Mouse (Mus musculus) heart, embryonic 16.5 days (tissue): ENCODE measurements around the gene Lrrn4cl. TPM values are rescaled to one million over a fixed set of nuclear protein-coding genes. Genes with fewer than 3 reads are reported as not detected.
"Not testable (repeated sequence)": the region's sequence is repeated elsewhere in the genome, so short reads cannot be mapped to it uniquely, and the experiment has no call there.

Experiments used
- ATAC-seq: fragments of 200-750 bp; cut with Nextera tagmentation; replicated peaks from 2 replicates; pipeline ENCODE4 v1.8.0; 2017; ENCODE audit warnings: moderate number of reproducible peaks; ENCODE audit not compliant: insufficient read depth, low FRiP score; ENCODE audit errors: extremely low read depth
- H3K27ac ChIP-seq: fragments of 300-500 bp; sonication (generic); 2 replicates; pipeline ENCODE4 v1.5.1; 2014; ENCODE audit warnings: mild to moderate bottlenecking, low read length, control low read depth, moderate library complexity
- H3K27me3 ChIP-seq: fragments of 300-500 bp; sonication (generic); 2 replicates; pipeline ENCODE4 v1.6.1; 2014; ENCODE audit warnings: low read length, mixed read lengths; ENCODE audit not compliant: control insufficient read depth, insufficient read depth
- H3K36me3 ChIP-seq: fragments of 300-500 bp; sonication (generic); 2 replicates; pipeline ENCODE4 v1.6.1; 2014; ENCODE audit not compliant: control insufficient read depth, insufficient read depth
- H3K4me1 ChIP-seq: fragments of 300-500 bp; sonication (generic); 2 replicates; pipeline ENCODE4 v1.6.1; 2014; ENCODE audit warnings: low read length, mixed read lengths; ENCODE audit not compliant: control insufficient read depth, insufficient read depth
- H3K4me2 ChIP-seq: fragments of 300-500 bp; sonication (generic); 2 replicates; pipeline ENCODE4 v1.6.1; 2014; ENCODE audit warnings: low read depth, mild to moderate bottlenecking, control low read depth, low read length
- H3K4me3 ChIP-seq: fragments of 300-500 bp; sonication (generic); 2 replicates; pipeline ENCODE4 v1.5.1; 2014; ENCODE audit warnings: mild to moderate bottlenecking, control low read depth, low read length
- H3K9ac ChIP-seq: fragments of 300-500 bp; sonication (generic); 2 replicates; pipeline ENCODE4 v1.6.1; 2014; ENCODE audit warnings: low read length, control low read depth
- H3K9me3 ChIP-seq: fragments of 300-500 bp; sonication (generic); replicated peaks from 2 replicates; pipeline ENCODE4 v1.6.1; 2016; ENCODE audit warnings: low read length; ENCODE audit not compliant: control insufficient read depth
- WGBS: fragments of 180-500 bp; shearing (Covaris S2); extraction: QIAGEN DNeasy Blood & Tissue Kit; methylation state at CpG from one replicate; pipeline ENCODE4 v1.1.7; 2014; 5-methylcytosine and 5-hydroxymethylcytosine counted together
- polyA plus RNA-seq: library from polyadenylated mRNA; unstranded; fragments of >200 nt; fragmentation: Nextera tagmentation; extraction: Ambion mirVana; gene quantifications from 2 replicates; pipeline ENCODE4 v1.2.1, GENCODE M21; 2015

Gene Lrrn4cl
- polyA plus RNA-seq, 1 experiment from 2014 or later, result 2.8 TPM

DNA sequence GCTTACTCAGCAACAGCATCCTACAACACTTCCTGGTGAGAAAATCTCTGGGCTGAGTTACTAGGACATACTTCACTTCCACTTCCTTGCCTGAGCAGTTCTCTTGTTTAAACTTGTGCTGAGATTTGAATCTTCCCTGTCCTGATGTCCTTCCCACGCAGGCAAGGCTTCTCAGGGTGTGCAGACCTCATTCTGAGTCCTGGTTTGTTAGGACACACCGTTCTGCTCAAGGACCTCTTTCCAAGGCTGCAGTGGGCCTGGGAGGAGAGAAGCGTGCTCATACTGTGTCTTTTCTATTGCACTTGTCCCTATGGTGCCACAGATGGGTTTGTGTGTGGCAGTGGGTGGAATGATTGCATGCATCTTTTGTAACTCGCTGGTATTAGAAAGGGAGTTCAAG, 17.6 kb upstream of the Lrrn4cl start:
- H3K9me3 ChIP-seq, result no peaks in the 10 kb centered on the region
- H3K4me2 ChIP-seq, result no peak overlapping the region
- H3K4me1 ChIP-seq, result peaks cover under 1% of the 10 kb centered on the region; the same call in 1 of the 2 replicates
- H3K27me3 ChIP-seq, result no peaks in the 10 kb centered on the region
- peaks cover 67% of the 10 kb centered on the region for H3K36me3 ChIP-seq
- no peak overlapping the region for H3K4me3 ChIP-seq
- no peak overlapping the region for H3K27ac ChIP-seq
- H3K9ac ChIP-seq, result no peak overlapping the region
- no peak for ATAC-seq
- WGBS, result 87% methylated on average over 4 of the region's 4 CpGs

DNA sequence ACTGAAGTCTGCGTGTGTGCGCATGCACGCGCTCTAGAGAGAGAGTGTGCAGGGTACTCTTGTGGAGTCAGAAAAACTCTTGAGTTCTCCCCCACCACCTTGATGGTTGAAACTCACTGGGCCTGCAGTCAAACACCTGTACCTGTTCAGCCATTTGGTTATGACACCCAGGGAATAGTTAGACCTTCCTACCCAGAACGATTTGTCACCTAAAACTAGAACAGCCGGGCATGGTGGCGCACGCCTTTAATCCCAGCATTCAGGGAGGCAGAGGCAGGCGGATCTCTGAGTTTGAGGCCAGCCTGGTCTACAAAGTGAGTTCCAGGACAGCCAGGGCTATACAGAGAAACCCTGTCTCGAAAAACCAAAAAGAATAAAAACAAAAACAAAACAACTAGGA, 14.2 kb upstream of the Lrrn4cl start:
- H3K27me3 ChIP-seq, H3K27ac ChIP-seq, H3K4me3 ChIP-seq, H3K9me3 ChIP-seq, H3K9ac ChIP-seq, H3K4me2 ChIP-seq, ATAC-seq: not testable (repeated sequence)
- Histone ChIP-seq H3K4me1 (peaks cover 26% of the 10 kb centered on the region), H3K36me3 (peaks cover 34% of the 10 kb centered on the region)
- WGBS, result 96% methylated on average over 10 of the region's 10 CpGs

GRCm38 (mm10) chr19:8837251-8837791, 13.2 kb upstream of the Lrrn4cl start, which contains the start of gene Bscl2:
Gene Bscl2, plus strand, starts transcription at chr19:8837467.
- under 1% methylated on average over 38 of the region's 38 CpGs for WGBS

DNA sequence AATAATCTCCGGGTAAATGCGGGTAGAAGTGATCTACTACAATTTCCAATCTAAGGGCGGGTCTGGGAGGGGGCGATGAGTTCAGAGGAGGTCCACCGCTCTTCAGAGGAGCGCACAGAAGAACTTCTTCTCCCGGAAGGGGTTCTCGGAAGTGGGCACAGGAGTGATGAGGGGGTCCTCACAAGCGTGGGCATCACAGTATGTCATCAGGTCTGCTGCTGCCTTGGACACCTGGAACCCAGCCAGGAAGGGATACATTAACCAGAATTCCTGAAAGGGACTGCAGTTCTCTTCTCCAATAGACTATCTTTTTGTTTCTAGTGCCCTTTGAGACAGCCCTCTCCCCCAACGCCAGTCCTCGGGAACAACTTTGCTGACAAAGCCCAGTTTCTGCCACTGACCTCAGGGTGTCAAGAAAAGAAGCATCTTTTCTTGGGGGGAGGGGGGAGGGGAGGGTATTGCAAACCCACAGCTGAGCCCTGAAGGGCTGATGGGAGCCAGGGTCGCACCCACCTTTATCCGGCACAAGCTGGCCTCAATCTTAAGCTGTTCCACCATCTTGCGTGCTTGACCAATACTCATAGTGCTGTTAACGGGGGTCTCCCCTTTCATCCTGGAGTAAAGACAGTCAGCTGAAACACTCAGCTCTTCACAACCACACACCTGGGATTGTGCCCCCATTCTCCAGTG, 12.4 kb upstream of the Lrrn4cl start:
- H3K9ac ChIP-seq, result peak overlapping the region; percentile 86
- peak; percentile 15; the same call in 1 of the 2 replicates for ATAC-seq
- WGBS, result 15% methylated on average over 15 of the region's 15 CpGs

More at GRCm38 (mm10) chr19:8837251-8837791, 13.2 kb upstream of the Lrrn4cl start, which contains the start of gene Bscl2:
- Histone ChIP-seq H3K4me1 (peaks cover 26% of the 10 kb centered on the region), H3K4me3 (peak within 1 kb of the TSS; percentile 74), H3K9me3 (no peaks in the 10 kb centered on the region), H3K27me3 (no peaks in the 10 kb centered on the region), H3K9ac (peak within 1 kb of the TSS; percentile 86), H3K27ac (peak within 1 kb of the TSS; percentile 98), H3K36me3 (peaks cover 26% of the 10 kb centered on the region), H3K4me2 (peak within 1 kb of the TSS; percentile 99)
- peak; percentile 63 for ATAC-seq

GRCm38 (mm10) chr19:8839103-8839907, 11.3 kb upstream of the Lrrn4cl start, which contains the start of gene Gng3:
Gene Gng3, minus strand, starts transcription at chr19:8839194.
- no peaks in the 10 kb centered on the region for H3K27me3 ChIP-seq
- peak within 1 kb of the TSS; percentile 74 for H3K4me3 ChIP-seq
- WGBS, result 61% methylated on average over 11 of the region's 11 CpGs
- H3K4me1 ChIP-seq, result peaks cover 26% of the 10 kb centered on the region
- H3K9ac ChIP-seq, result peak within 1 kb of the TSS; percentile 86
- peak within 1 kb of the TSS; percentile 98 for H3K27ac ChIP-seq
- H3K4me2 ChIP-seq, result peak within 1 kb of the TSS; percentile 99
- no peak for ATAC-seq
- peaks cover 13% of the 10 kb centered on the region for H3K36me3 ChIP-seq
- H3K9me3 ChIP-seq, result no peaks in the 10 kb centered on the region

More for the DNA sequence above, 12.4 kb upstream of the Lrrn4cl start:
- H3K4me2 ChIP-seq, result peak overlapping the region; percentile 99
- peaks cover 20% of the 10 kb centered on the region for H3K36me3 ChIP-seq
- peak overlapping the region; percentile 98 for H3K27ac ChIP-seq
- peak overlapping the region; percentile 74 for H3K4me3 ChIP-seq
- no peaks in the 10 kb centered on the region for H3K9me3 ChIP-seq
- H3K4me1 ChIP-seq, result peaks cover 26% of the 10 kb centered on the region
- no peaks in the 10 kb centered on the region for H3K27me3 ChIP-seq

DNA sequence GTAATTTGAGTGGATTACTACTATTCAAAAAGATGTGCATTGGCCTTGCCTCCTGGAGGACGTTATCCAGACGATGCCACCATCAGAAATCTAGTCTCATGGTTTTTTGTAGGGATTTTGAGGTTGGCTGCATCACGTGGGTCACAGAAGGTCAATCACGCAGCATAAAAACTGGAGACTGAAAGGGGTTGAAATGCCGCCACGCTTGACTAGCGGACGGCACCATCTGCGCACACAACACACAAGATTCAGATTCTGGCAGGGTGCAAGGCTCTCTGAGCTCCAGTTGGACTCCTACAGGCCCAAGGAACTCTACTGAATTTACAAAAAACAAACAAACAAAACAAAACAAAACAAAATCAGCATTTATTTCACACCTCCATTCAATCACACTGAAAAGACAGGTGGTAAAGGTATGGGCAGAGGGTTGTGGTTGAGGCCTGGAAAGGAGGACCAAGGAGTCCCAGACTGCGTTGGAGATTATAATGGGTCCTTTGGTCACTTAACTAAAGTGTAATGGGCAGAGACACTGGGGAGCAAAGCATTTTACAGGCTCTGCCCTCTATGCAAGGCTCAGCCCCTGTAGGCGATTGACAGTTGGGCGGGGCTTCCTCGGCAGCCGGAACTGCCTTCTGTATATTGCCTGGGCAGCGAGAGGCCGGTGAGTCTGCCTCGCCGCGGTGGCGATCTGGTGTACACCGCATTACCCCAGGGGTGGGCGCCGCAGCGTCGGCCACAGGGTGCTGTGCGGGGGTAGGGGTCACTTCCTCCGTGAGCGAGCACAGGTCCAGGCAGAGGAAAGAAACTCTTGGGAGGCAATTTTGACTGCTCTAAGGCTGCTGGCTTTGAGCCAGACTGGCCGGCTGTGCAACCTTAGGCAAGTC, 10.4 kb upstream of the Lrrn4cl start:
- H3K27ac ChIP-seq, result no peak overlapping the region
- peak overlapping the region; percentile 70 for H3K4me2 ChIP-seq
- H3K4me1 ChIP-seq, result peaks cover 26% of the 10 kb centered on the region
- no peaks in the 10 kb centered on the region for H3K27me3 ChIP-seq
- ATAC-seq, result peak; percentile 46
- 25% methylated on average over 29 of the region's 29 CpGs for whole genome bisulfite sequencing
- H3K36me3 ChIP-seq, result peaks cover 6% of the 10 kb centered on the region
- no peaks in the 10 kb centered on the region for H3K9me3 ChIP-seq
- H3K4me3 ChIP-seq, result peak overlapping the region; percentile 60
- H3K9ac ChIP-seq, result peak overlapping the region; percentile 73

DNA sequence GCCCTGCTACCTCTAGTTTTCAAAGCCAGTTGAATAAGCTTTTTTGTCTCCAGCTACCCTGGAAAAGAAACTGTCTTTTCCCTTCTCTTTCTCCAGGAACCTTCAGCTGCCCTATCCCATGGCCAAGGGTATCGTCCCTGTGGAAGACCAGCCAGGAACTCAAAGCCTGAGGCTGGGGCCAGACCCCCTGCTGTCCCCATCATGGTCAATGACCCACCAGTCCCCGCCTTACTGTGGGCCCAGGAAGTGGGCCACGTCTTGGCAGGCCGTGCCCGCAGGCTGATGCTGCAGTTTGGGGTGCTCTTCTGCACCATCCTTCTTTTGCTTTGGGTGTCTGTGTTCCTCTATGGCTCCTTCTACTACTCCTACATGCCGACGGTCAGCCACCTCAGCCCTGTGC, 9.6 kb upstream of the Lrrn4cl start:
- no peak overlapping the region for H3K27ac ChIP-seq
- WGBS, result 86% methylated on average over 7 of the region's 7 CpGs
- H3K9ac ChIP-seq, result peak overlapping the region; percentile 73

GRCm38 (mm10) chr19:8842961-8843360, 7.6 kb upstream of the Lrrn4cl start:
- ATAC-seq, result no peak
- WGBS, result 83% methylated on average over 6 of the region's 6 CpGs

More for the DNA sequence above, 9.6 kb upstream of the Lrrn4cl start:
- peaks cover 5% of the 10 kb centered on the region for H3K36me3 ChIP-seq
- H3K4me1 ChIP-seq, result peaks cover 26% of the 10 kb centered on the region
- no peaks in the 10 kb centered on the region for H3K27me3 ChIP-seq
- H3K4me2 ChIP-seq, result peak overlapping the region; percentile 70
- H3K4me3 ChIP-seq, result peak overlapping the region; percentile 60
- no peak for ATAC-seq
- H3K9me3 ChIP-seq, result no peaks in the 10 kb centered on the region

More at GRCm38 (mm10) chr19:8842961-8843360, 7.6 kb upstream of the Lrrn4cl start:
- H3K4me1 ChIP-seq, result peaks cover 25% of the 10 kb centered on the region
- no peak overlapping the region for H3K4me3 ChIP-seq
- no peak overlapping the region for H3K9ac ChIP-seq
- H3K9me3 ChIP-seq, result no peaks in the 10 kb centered on the region
- no peak overlapping the region for H3K27ac ChIP-seq
- no peak overlapping the region for H3K4me2 ChIP-seq
- H3K27me3 ChIP-seq, result no peaks in the 10 kb centered on the region
- peaks cover 16% of the 10 kb centered on the region for H3K36me3 ChIP-seq
